Mouse (Mus musculus) right cerebral cortex, postnatal 4 days (tissue): ENCODE results near the gene Farsb.
A peak's percentile ranks its signal among the peaks of the same experiment; 100 is the strongest.

Experiments used
- DNase-seq: peaks from one replicate; pipeline ENCODE4 v3.0.0-alpha.2; 2022

The Farsb gene

GRCm38 (mm10) chr1:78417154-78417911 lies 71.4 kb downstream of the Farsb start:
- no peak for DNase-seq

GRCm38 (mm10) chr1:78414421-78414820 lies 74.3 kb downstream of the Farsb start:
- DNase-seq: no peak

- DNase-seq: no peak
These were observed 76.0 kb downstream of the Farsb start for GRCm38 (mm10) chr1:78412668-78413067.

- DNase-seq: no peak
These were observed 79.3 kb downstream of the Farsb start for GRCm38 (mm10) chr1:78409396-78409795.

- DNase-seq: no peak
These were observed 87.3 kb downstream of the Farsb start for GRCm38 (mm10) chr1:78401413-78401812.

GRCm38 (mm10) chr1:78399755-78400154 lies 88.9 kb downstream of the Farsb start:
- DNase-seq: no peak

- DNase-seq: no peak
These were observed 92.3 kb downstream of the Farsb start for GRCm38 (mm10) chr1:78396320-78396913.

- DNase-seq: no peak
These were observed 93.0 kb downstream of the Farsb start for GRCm38 (mm10) chr1:78395737-78396136.

- no peak for DNase-seq
These were observed 93.4 kb downstream of the Farsb start for GRCm38 (mm10) chr1:78395191-78395735.

- no peak for DNase-seq
These were observed 99.8 kb downstream of the Farsb start for GRCm38 (mm10) chr1:78388848-78389247.

GRCm38 (mm10) chr1:78387854-78388253 lies 100.8 kb downstream of the Farsb start:
- DNase-seq: no peak

GRCm38 (mm10) chr1:78380950-78381349 lies 107.7 kb downstream of the Farsb start:
- no peak for DNase-seq

- no peak for DNase-seq
These were observed 113.6 kb downstream of the Farsb start for GRCm38 (mm10) chr1:78375058-78375457.

- DNase-seq: no peak
These were observed 114.9 kb downstream of the Farsb start for GRCm38 (mm10) chr1:78373836-78374235.

- no peak for DNase-seq
These were observed 116.4 kb downstream of the Farsb start for GRCm38 (mm10) chr1:78372316-78372715.

- DNase-seq: peak; percentile 7
These were observed 117.0 kb downstream of the Farsb start for GRCm38 (mm10) chr1:78371569-78372236.

- no peak for DNase-seq
These were observed 118.6 kb downstream of the Farsb start for GRCm38 (mm10) chr1:78370121-78370520.
